Mouse (Mus musculus): ENCODE data around the gene Cdc26.

DNA sequence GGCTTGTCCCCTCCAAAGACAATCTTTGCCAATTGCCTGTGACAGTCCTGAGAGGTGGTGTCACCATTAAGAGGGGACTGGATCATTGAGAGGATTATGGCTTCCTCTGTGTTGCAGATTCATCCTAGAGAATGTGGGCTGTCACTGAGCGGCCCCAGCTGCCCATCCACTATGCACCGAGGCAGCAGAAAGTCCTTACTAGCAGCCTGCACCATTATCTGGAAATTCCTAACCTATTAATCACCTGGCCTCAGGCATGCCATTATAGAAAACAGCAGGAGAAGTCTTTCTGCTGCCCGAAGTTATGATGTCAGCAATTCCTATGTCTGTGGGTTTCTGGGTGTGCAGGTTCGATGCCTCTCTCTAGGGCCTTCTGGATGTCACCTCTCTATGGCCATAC is 32.5 kb upstream of the Cdc26 start:
- no peak for TF ChIP-seq ZNF384 (IDR thresholded peaks at IDR 0.05; ENCODE audit: low read depth, low read length)
- no peak for TF ChIP-seq USF1 (IDR thresholded peaks at IDR 0.05; ENCODE audit: low read depth, low read length)
- no peak for TF ChIP-seq CTCF (IDR thresholded peaks at IDR 0.05 in 2 of 3, conservative IDR thresholded peaks at IDR 0.05 in 1 of 3; ENCODE audit: control insufficient read depth in 1 of 3, insufficient read depth in 1 of 3, low read depth in 2 of 3, low read length in 3 of 3, poor library complexity in 1 of 3, severe bottlenecking in 1 of 3)
- no peak for TF ChIP-seq MAX (IDR thresholded peaks at IDR 0.05; ENCODE audit: low read length)
- TF ChIP-seq POLR2A (IDR thresholded peaks at IDR 0.05; ENCODE audit: control insufficient read depth in 1 of 2, insufficient read depth in 1 of 2, low read depth in 1 of 2, low read length in 2 of 2, poor library complexity in 1 of 2): no peak
- TF ChIP-seq GATA1 (IDR thresholded peaks at IDR 0.05; ENCODE audit: low read depth, low read length): no peak
- TF ChIP-seq MXI1 (IDR thresholded peaks at IDR 0.05; ENCODE audit: low read depth, low read length): no peak
- TF ChIP-seq GABPA (IDR thresholded peaks at IDR 0.05; ENCODE audit: low read depth, low read length): no peak
- TF ChIP-seq SIN3A (IDR thresholded peaks at IDR 0.05; ENCODE audit: low read length): no peak
